Mouse (Mus musculus): ENCODE measurements around the gene Hsd11b2. TPM values are rescaled to one million over a fixed set of nuclear protein-coding genes. Genes with fewer than 3 reads are reported as not detected.

The Hsd11b2 gene
- polyA plus RNA-seq, 1 experiment: not detected

GRCm38 (mm10) chr8:105473816-105474606 lies 44.5 kb upstream of the Hsd11b2 start:
- Histone ChIP-seq H3K36me3 (ENCODE audit: control insufficient read depth) (no peaks in the 10 kb centered on the region), H3K4me3 (replicated peaks) (no peak overlapping the region), H3K4me1 (ENCODE audit: control insufficient read depth) (peaks cover 42% of the 10 kb centered on the region), H3K9me3 (ENCODE audit: control insufficient read depth, low read length) (no peaks in the 10 kb centered on the region), H3K27me3 (ENCODE audit: control insufficient read depth) (peaks cover 57% of the 10 kb centered on the region)
- TF ChIP-seq GATA1 (IDR thresholded peaks at IDR 0.05; ENCODE audit: low read length) (no peak), TAL1 (IDR thresholded peaks at IDR 0.05; ENCODE audit: low read length) (no peak)

- Histone ChIP-seq H3K4me3 (replicated peaks) (no peak overlapping the region), H3K36me3 (ENCODE audit: control insufficient read depth) (no peaks in the 10 kb centered on the region), H3K9me3 (ENCODE audit: control insufficient read depth, low read length) (no peaks in the 10 kb centered on the region), H3K27me3 (ENCODE audit: control insufficient read depth) (peaks cover 57% of the 10 kb centered on the region), H3K4me1 (ENCODE audit: control insufficient read depth) (peaks cover 35% of the 10 kb centered on the region)
- no peak for TF ChIP-seq TAL1 (IDR thresholded peaks at IDR 0.05; ENCODE audit: low read length)
- TF ChIP-seq GATA1 (IDR thresholded peaks at IDR 0.05; ENCODE audit: low read length): no peak
These were observed 43.9 kb upstream of the Hsd11b2 start for GRCm38 (mm10) chr8:105474680-105475079.

GRCm38 (mm10) chr8:105475254-105475653 lies 43.3 kb upstream of the Hsd11b2 start:
- H3K4me3 ChIP-seq (replicated peaks): no peak overlapping the region
- peaks cover 53% of the 10 kb centered on the region for H3K27me3 ChIP-seq (ENCODE audit: control insufficient read depth)
- no peak for TF ChIP-seq TAL1 (IDR thresholded peaks at IDR 0.05; ENCODE audit: low read length)
- no peak for TF ChIP-seq GATA1 (IDR thresholded peaks at IDR 0.05; ENCODE audit: low read length)

GRCm38 (mm10) chr8:105475742-105476141 lies 42.8 kb upstream of the Hsd11b2 start:
- H3K9me3 ChIP-seq (ENCODE audit: control insufficient read depth, low read length): no peaks in the 10 kb centered on the region
- H3K36me3 ChIP-seq (ENCODE audit: control insufficient read depth): no peaks in the 10 kb centered on the region
- no peak overlapping the region for H3K4me3 ChIP-seq (replicated peaks)
- peaks cover 24% of the 10 kb centered on the region for H3K4me1 ChIP-seq (ENCODE audit: control insufficient read depth)
- TF ChIP-seq TAL1 (IDR thresholded peaks at IDR 0.05; ENCODE audit: low read length) (no peak), GATA1 (IDR thresholded peaks at IDR 0.05; ENCODE audit: low read length) (no peak)
- peaks cover 48% of the 10 kb centered on the region for H3K27me3 ChIP-seq (ENCODE audit: control insufficient read depth)

More at GRCm38 (mm10) chr8:105475254-105475653, 43.3 kb upstream of the Hsd11b2 start:
- Histone ChIP-seq H3K4me1 (ENCODE audit: control insufficient read depth) (peaks cover 29% of the 10 kb centered on the region), H3K9me3 (ENCODE audit: control insufficient read depth, low read length) (no peaks in the 10 kb centered on the region), H3K36me3 (ENCODE audit: control insufficient read depth) (no peaks in the 10 kb centered on the region)

- Histone ChIP-seq H3K9me3 (ENCODE audit: control insufficient read depth, low read length) (no peaks in the 10 kb centered on the region), H3K4me1 (ENCODE audit: control insufficient read depth) (peaks cover 20% of the 10 kb centered on the region), H3K36me3 (ENCODE audit: control insufficient read depth) (no peaks in the 10 kb centered on the region), H3K27me3 (ENCODE audit: control insufficient read depth) (peaks cover 44% of the 10 kb centered on the region), H3K4me3 (replicated peaks) (no peak overlapping the region)
- no peak for TF ChIP-seq TAL1 (IDR thresholded peaks at IDR 0.05; ENCODE audit: low read length)
These were observed 42.4 kb upstream of the Hsd11b2 start for GRCm38 (mm10) chr8:105476161-105476560.

- H3K4me3 ChIP-seq (replicated peaks): no peak overlapping the region
- no peaks in the 10 kb centered on the region for H3K9me3 ChIP-seq (ENCODE audit: control insufficient read depth, low read length)
- TF ChIP-seq TAL1 (IDR thresholded peaks at IDR 0.05; ENCODE audit: low read length) (no peak), GATA1 (IDR thresholded peaks at IDR 0.05; ENCODE audit: low read length) (no peak)
- peaks cover 37% of the 10 kb centered on the region for H3K27me3 ChIP-seq (ENCODE audit: control insufficient read depth)
- H3K4me1 ChIP-seq (ENCODE audit: control insufficient read depth): peaks cover 14% of the 10 kb centered on the region
- no peaks in the 10 kb centered on the region for H3K36me3 ChIP-seq (ENCODE audit: control insufficient read depth)
These were observed 41.7 kb upstream of the Hsd11b2 start for GRCm38 (mm10) chr8:105476628-105477413.

GRCm38 (mm10) chr8:105477792-105478191 lies 40.8 kb upstream of the Hsd11b2 start:
- no peak overlapping the region for H3K4me3 ChIP-seq (replicated peaks)
- no peaks in the 10 kb centered on the region for H3K36me3 ChIP-seq (ENCODE audit: control insufficient read depth)
- TF ChIP-seq TAL1 (IDR thresholded peaks at IDR 0.05; ENCODE audit: low read length) (no peak), GATA1 (IDR thresholded peaks at IDR 0.05; ENCODE audit: low read length) (no peak)
- peaks cover 14% of the 10 kb centered on the region for H3K4me1 ChIP-seq (ENCODE audit: control insufficient read depth)
- H3K9me3 ChIP-seq (ENCODE audit: control insufficient read depth, low read length): no peaks in the 10 kb centered on the region
- H3K27me3 ChIP-seq (ENCODE audit: control insufficient read depth): peaks cover 28% of the 10 kb centered on the region

- Histone ChIP-seq H3K4me1 (ENCODE audit: control insufficient read depth) (peaks cover 4% of the 10 kb centered on the region), H3K27me3 (ENCODE audit: control insufficient read depth) (peaks cover 2% of the 10 kb centered on the region), H3K36me3 (ENCODE audit: control insufficient read depth) (no peaks in the 10 kb centered on the region), H3K4me3 (replicated peaks) (no peak overlapping the region), H3K9me3 (ENCODE audit: control insufficient read depth, low read length) (no peaks in the 10 kb centered on the region)
- TF ChIP-seq GATA1 (IDR thresholded peaks at IDR 0.05; ENCODE audit: low read length) (no peak), TAL1 (IDR thresholded peaks at IDR 0.05; ENCODE audit: low read length) (no peak)
These were observed 37.5 kb upstream of the Hsd11b2 start for GRCm38 (mm10) chr8:105481013-105481412.

- Histone ChIP-seq H3K36me3 (ENCODE audit: control insufficient read depth) (no peaks in the 10 kb centered on the region), H3K27me3 (ENCODE audit: control insufficient read depth) (peaks cover 2% of the 10 kb centered on the region; the same call in 1 of the 2 replicates), H3K4me3 (replicated peaks) (no peak overlapping the region), H3K4me1 (ENCODE audit: control insufficient read depth) (peaks cover 4% of the 10 kb centered on the region), H3K9me3 (ENCODE audit: control insufficient read depth, low read length) (no peaks in the 10 kb centered on the region)
- no peak for TF ChIP-seq GATA1 (IDR thresholded peaks at IDR 0.05; ENCODE audit: low read length)
- TF ChIP-seq TAL1 (IDR thresholded peaks at IDR 0.05; ENCODE audit: low read length): no peak
These were observed 37.1 kb upstream of the Hsd11b2 start for GRCm38 (mm10) chr8:105481453-105481852.

All from erythroblast, embryonic 14.5 days (primary cell).